Mouse (Mus musculus) megakaryocyte, embryonic 14.5 days (primary cell): ENCODE results near the gene Wdr72.

Experiments used
- FLI1 ChIP-seq: IDR thresholded peaks from 2 replicates; pipeline ENCODE4 v1.6.1; 2012; ENCODE audit warnings: low read length, inconsistent platforms, mixed read lengths
- GATA1 ChIP-seq: IDR thresholded peaks from 3 replicates; pipeline ENCODE4 v1.6.1; 2012; ENCODE audit warnings: mixed read lengths, low read length, inconsistent platforms, borderline replicate concordance

DNA sequence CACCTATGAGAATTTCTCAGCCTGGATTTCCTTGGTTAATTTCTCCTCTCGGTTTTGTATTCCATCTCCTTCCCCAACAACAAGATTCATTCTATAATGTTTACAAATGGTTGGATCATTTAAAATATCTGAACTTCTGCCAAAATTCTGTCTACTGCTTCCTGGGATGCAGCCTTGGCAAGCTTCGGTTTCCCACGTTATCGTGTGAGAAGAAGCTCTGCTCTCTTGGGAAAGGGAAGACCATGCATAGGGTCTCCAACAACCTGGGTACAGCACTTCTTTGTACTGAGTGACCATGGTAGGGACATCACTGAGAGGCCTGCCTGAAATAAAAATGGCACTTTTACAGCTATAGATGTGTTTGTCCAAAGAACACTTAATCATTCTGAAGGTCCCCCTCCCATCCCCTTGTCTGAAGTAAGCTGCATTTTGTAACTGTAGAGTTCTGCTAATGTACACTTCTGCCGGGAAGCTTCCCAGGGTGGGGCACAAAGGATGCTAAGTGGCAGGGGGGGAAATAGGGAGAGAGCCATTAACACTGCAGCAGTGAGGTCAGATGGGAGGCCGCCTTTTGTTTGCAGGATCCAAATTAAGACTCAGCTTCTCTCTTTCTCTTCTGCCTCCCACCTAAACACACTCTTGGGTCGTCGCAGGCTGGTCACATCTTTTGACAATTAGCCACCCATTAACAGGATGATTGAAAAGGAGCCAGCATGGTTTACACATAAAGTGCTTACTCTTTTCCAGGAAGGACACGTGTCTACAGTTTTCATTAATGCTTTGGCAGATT lies 220.7 kb downstream of the Wdr72 start:
- TF ChIP-seq GATA1 (no peak), FLI1 (no peak)
